Mouse (Mus musculus) gastrocnemius, adult 8-10 months (tissue): Measurements from ENCODE around the gene Lingo4. TPM values are rescaled to one million over a fixed set of nuclear protein-coding genes. Genes with fewer than 3 reads are reported as not detected.

ENCODE experiments used
- DNase-seq, 2 experiments: peaks; one replicate each; pipeline ENCODE4 v3.0.0; 2022; ENCODE audit warnings: low spot score in 2 of 2
- total RNA-seq, 4 experiments: library from RNA; stranded (reverse); gene quantifications; 2 replicates each; pipeline ENCODE4 v1.2.4; 2022

Lingo4 gene
- total RNA-seq, 4 experiments from 2014 or later, result 0.29 to 0.40 (median 0.33) TPM

GRCm38 (mm10) chr3:94449377-94449776, 51.1 kb downstream of the Lingo4 start:
- DNase-seq, result no peak

Other genes with a start within 250 kb of the Lingo4 start
- not detected for gene Gm10696, start 220.3 kb upstream of the Lingo4 start, total RNA-seq
- gene Gm5286, start 201.8 kb upstream of the Lingo4 start, total RNA-seq, result not detected
- not detected for gene Gm4778, start 134.5 kb upstream of the Lingo4 start, total RNA-seq
- gene Them4, start 88.4 kb upstream of the Lingo4 start, total RNA-seq, result 1 to 10 TPM; 5.5 to 7.3 (median 6.0) TPM
- gene Them5, start 56.4 kb upstream of the Lingo4 start, total RNA-seq, result not detected
- not detected for gene C2cd4d, start 36.1 kb upstream of the Lingo4 start, total RNA-seq
- gene Rorc, start 25.7 kb upstream of the Lingo4 start, total RNA-seq, result 100 to 1,000 TPM in 3 of 4 experiments, 10 to 100 TPM in 1; 97.2 to 109 (median 105) TPM
- gene Tdrkh, start 14.8 kb downstream of the Lingo4 start, total RNA-seq, result 1 to 10 TPM; 5.3 to 6.6 (median 6.1) TPM
- gene Mrpl9, start 44.8 kb downstream of the Lingo4 start, total RNA-seq, result 10 to 100 TPM; 29.1 to 33.8 (median 32.0) TPM
- not detected for gene Oaz3, start 45.4 kb downstream of the Lingo4 start, total RNA-seq
- not detected for gene Celf3, start 79.8 kb downstream of the Lingo4 start, total RNA-seq
- 10 to 100 TPM; 10.6 to 11.8 (median 11.3) TPM for gene Riiad1, start 81.8 kb downstream of the Lingo4 start, total RNA-seq
- gene Snx27, start 184.2 kb downstream of the Lingo4 start, total RNA-seq, result 10 to 100 TPM; 33.6 to 45.8 (median 36.6) TPM
- not detected for gene Gm10972, start 244.6 kb downstream of the Lingo4 start, total RNA-seq